Mouse (Mus musculus) embryonic facial prominence, embryonic 11.5 days (tissue): ENCODE results near the gene Fam107b. TPM values are rescaled to one million over a fixed set of nuclear protein-coding genes. Genes with fewer than 3 reads are reported as not detected.

Experiments used
- ATAC-seq: fragments of 200-750 bp; cut with Nextera tagmentation; replicated peaks from 2 replicates; pipeline ENCODE4 v1.8.0; 2017; ENCODE audit warnings: low read depth; ENCODE audit not compliant: insufficient number of reproducible peaks, low FRiP score, low TSS enrichment
- DNase-seq: peaks from one replicate; pipeline ENCODE4 v3.0.0-alpha.2; 2015; ENCODE audit warnings: low spot score
- H3K27ac ChIP-seq: fragments of 300-500 bp; sonication (generic); replicated peaks from 2 replicates; pipeline ENCODE4 v1.5.1; 2014; ENCODE audit warnings: mild to moderate bottlenecking, low read depth, low read length, control low read depth
- H3K27me3 ChIP-seq: fragments of 300-500 bp; sonication (generic); 2 replicates; pipeline ENCODE4 v1.6.1; 2014; ENCODE audit warnings: mild to moderate bottlenecking, low read length, moderate library complexity, mixed read lengths; ENCODE audit not compliant: control insufficient read depth, insufficient read depth
- H3K36me3 ChIP-seq: fragments of 300-500 bp; sonication (generic); replicated peaks from 2 replicates; pipeline ENCODE4 v1.6.1; 2014; ENCODE audit warnings: low read depth, mild to moderate bottlenecking, low read length, moderate library complexity, mixed read lengths; ENCODE audit not compliant: control insufficient read depth, insufficient read depth
- H3K4me1 ChIP-seq: fragments of 300-500 bp; sonication (generic); 2 replicates; pipeline ENCODE4 v1.6.1; 2014; ENCODE audit warnings: low read length, mixed read lengths; ENCODE audit not compliant: control insufficient read depth, insufficient read depth
- H3K4me2 ChIP-seq: fragments of 300-500 bp; sonication (generic); 2 replicates; pipeline ENCODE4 v1.6.1; 2014; ENCODE audit warnings: low read depth, mild to moderate bottlenecking, control low read depth, low read length, moderate library complexity
- H3K4me3 ChIP-seq: fragments of 300-500 bp; sonication (generic); 2 replicates; pipeline ENCODE4 v1.5.1; 2014; ENCODE audit warnings: low read depth, low read length, control low read depth
- H3K9ac ChIP-seq: fragments of 300-500 bp; sonication (generic); replicated peaks from 2 replicates; pipeline ENCODE4 v1.6.1; 2014; ENCODE audit warnings: mild to moderate bottlenecking, control low read depth, low read length
- H3K9me3 ChIP-seq: fragments of 300-500 bp; sonication (generic); replicated peaks from 2 replicates; pipeline ENCODE4 v1.6.1; 2016; ENCODE audit warnings: mild to moderate bottlenecking, low read length, inconsistent platforms, mixed read lengths; ENCODE audit not compliant: control insufficient read depth
- WGBS: fragments of 180-500 bp; shearing (Covaris S2); extraction: QIAGEN DNeasy Blood & Tissue Kit; methylation state at CpG from one replicate; pipeline ENCODE4 v1.1.7; 2014; 5-methylcytosine and 5-hydroxymethylcytosine counted together
- polyA plus RNA-seq: library from polyadenylated mRNA; unstranded; fragments of >200 nt; fragmentation: Nextera tagmentation; extraction: Ambion mirVana; gene quantifications from 2 replicates; pipeline ENCODE4 v1.2.1, GENCODE M21; 2014

Fam107b gene
- polyA plus RNA-seq, 1 experiment from 2014 or later: 79.4 TPM

- H3K9me3 ChIP-seq: no peaks in the 10 kb centered on the region
- DNase-seq (no peak), ATAC-seq (no peak)
- WGBS: 79% methylated on average over 9 of the region's 9 CpGs
- no peaks in the 10 kb centered on the region for H3K36me3 ChIP-seq
- no peaks in the 10 kb centered on the region for H3K4me1 ChIP-seq
- no peak overlapping the region for H3K27ac ChIP-seq
- H3K4me2 ChIP-seq: no peak overlapping the region
- H3K4me3 ChIP-seq: no peak overlapping the region
- H3K27me3 ChIP-seq: no peaks in the 10 kb centered on the region
- no peak overlapping the region for H3K9ac ChIP-seq
Observed at GRCm38 (mm10) chr2:3769786-3770318, 199.6 kb downstream of the Fam107b start.

GRCm38 (mm10) chr2:3770383-3770782 is 200.1 kb downstream of the Fam107b start:
- Histone ChIP-seq H3K9ac (no peak overlapping the region), H3K36me3 (no peaks in the 10 kb centered on the region), H3K27ac (no peak overlapping the region), H3K4me2 (no peak overlapping the region), H3K9me3 (no peaks in the 10 kb centered on the region), H3K4me1 (no peaks in the 10 kb centered on the region), H3K27me3 (no peaks in the 10 kb centered on the region), H3K4me3 (no peak overlapping the region)
- ATAC-seq: no peak
- 79% methylated on average over 2 of the region's 2 CpGs for WGBS
- no peak for DNase-seq

- Histone ChIP-seq H3K4me2 (no peak overlapping the region), H3K27ac (no peak overlapping the region), H3K4me1 (no peaks in the 10 kb centered on the region), H3K27me3 (no peaks in the 10 kb centered on the region), H3K9ac (no peak overlapping the region), H3K36me3 (no peaks in the 10 kb centered on the region), H3K4me3 (no peak overlapping the region), H3K9me3 (no peaks in the 10 kb centered on the region)
- DNase-seq (no peak), ATAC-seq (no peak)
- 92% methylated on average over 6 of the region's 6 CpGs for WGBS
Observed at GRCm38 (mm10) chr2:3771483-3771882, 201.2 kb downstream of the Fam107b start.

DNA sequence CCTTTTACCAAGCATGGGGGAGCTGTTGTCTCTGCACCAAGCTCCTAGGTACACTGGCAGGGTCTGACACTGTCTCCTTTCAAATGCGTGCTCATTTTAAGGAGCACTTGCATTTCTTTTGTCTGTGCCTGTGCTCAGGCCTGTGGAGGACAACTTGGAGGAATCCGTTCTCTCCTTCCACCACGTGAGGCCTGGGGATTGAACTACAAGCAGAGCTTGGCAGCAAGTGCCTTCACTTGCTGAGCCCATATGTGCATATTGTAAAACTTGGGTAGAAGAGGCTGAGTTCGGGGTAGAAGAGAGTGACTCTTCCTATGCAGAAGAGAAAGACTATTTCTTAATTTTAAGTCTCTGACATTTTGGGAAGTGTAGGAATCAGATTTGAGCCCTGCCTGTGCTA is 202.8 kb downstream of the Fam107b start:
- DNase-seq: no peak
- 70% methylated on average over 4 of the region's 4 CpGs for WGBS
- H3K4me3 ChIP-seq: no peak overlapping the region

DNA sequence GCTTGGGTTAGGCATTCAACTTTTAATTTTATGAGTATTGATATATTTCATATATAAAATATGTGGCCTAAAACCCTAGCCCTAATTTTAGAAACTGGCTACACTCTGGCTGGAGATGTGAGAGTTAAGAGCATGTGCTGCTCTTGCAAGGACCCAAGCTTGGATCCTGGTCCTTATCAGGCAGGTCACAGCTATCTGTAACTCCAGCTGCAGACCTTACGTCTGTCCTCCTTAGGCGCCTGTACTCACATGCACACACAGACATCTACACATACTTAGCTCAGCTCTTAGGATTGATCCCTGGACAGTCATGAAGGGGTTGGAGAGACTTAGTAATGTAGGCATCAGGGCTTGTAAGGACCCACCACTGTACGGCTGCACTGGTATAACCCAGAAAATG is 205.3 kb downstream of the Fam107b start:
- no peaks in the 10 kb centered on the region for H3K9me3 ChIP-seq
- H3K4me2 ChIP-seq: no peak overlapping the region
- WGBS: 89% methylated on average over 3 of the region's 3 CpGs
- ATAC-seq (no peak), DNase-seq (no peak)
- no peak overlapping the region for H3K9ac ChIP-seq
- no peak overlapping the region for H3K4me3 ChIP-seq
- no peaks in the 10 kb centered on the region for H3K27me3 ChIP-seq
- H3K27ac ChIP-seq: no peak overlapping the region
- no peaks in the 10 kb centered on the region for H3K36me3 ChIP-seq
- H3K4me1 ChIP-seq: no peaks in the 10 kb centered on the region

More for the DNA sequence above, 202.8 kb downstream of the Fam107b start:
- Histone ChIP-seq H3K27ac (no peak overlapping the region), H3K36me3 (no peaks in the 10 kb centered on the region), H3K9ac (no peak overlapping the region), H3K4me2 (no peak overlapping the region), H3K27me3 (no peaks in the 10 kb centered on the region), H3K9me3 (no peaks in the 10 kb centered on the region), H3K4me1 (no peaks in the 10 kb centered on the region)
- no peak for ATAC-seq

DNA sequence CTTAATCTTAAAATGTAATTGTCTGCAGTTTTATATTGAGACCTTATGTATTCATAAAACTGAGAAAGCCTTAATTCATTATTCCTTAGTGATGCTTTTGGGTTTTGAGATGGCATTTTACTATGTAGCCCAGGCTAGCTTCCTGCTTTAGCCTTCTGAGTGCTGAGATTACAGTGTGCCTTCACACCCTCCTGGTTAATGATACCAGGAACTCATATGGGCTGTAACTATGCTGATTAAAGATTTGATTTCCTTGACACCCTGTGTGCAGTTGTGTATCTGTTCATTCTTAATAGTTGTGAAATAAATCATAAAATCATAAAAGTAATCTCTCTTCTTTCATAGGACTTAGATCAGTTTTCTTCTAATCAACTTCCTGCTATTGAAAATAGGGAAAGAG is 205.8 kb downstream of the Fam107b start:
- H3K9me3 ChIP-seq: no peaks in the 10 kb centered on the region
- ATAC-seq (no peak), DNase-seq (no peak)
- no peaks in the 10 kb centered on the region for H3K4me1 ChIP-seq
- no peak overlapping the region for H3K4me2 ChIP-seq
- no peak overlapping the region for H3K9ac ChIP-seq
- no peak overlapping the region for H3K27ac ChIP-seq
- no peaks in the 10 kb centered on the region for H3K36me3 ChIP-seq
- no peaks in the 10 kb centered on the region for H3K27me3 ChIP-seq
- no peak overlapping the region for H3K4me3 ChIP-seq

GRCm38 (mm10) chr2:3777696-3778095 is 207.4 kb downstream of the Fam107b start:
- H3K4me2 ChIP-seq: no peak overlapping the region
- ATAC-seq: no peak
- no peaks in the 10 kb centered on the region for H3K36me3 ChIP-seq
- no peaks in the 10 kb centered on the region for H3K27me3 ChIP-seq
- no peak overlapping the region for H3K27ac ChIP-seq
- no peak overlapping the region for H3K4me3 ChIP-seq
- no peaks in the 10 kb centered on the region for H3K4me1 ChIP-seq
- WGBS: 89% methylated on average over 6 of the region's 6 CpGs
- no peak for DNase-seq
- no peak overlapping the region for H3K9ac ChIP-seq
- no peaks in the 10 kb centered on the region for H3K9me3 ChIP-seq

DNA sequence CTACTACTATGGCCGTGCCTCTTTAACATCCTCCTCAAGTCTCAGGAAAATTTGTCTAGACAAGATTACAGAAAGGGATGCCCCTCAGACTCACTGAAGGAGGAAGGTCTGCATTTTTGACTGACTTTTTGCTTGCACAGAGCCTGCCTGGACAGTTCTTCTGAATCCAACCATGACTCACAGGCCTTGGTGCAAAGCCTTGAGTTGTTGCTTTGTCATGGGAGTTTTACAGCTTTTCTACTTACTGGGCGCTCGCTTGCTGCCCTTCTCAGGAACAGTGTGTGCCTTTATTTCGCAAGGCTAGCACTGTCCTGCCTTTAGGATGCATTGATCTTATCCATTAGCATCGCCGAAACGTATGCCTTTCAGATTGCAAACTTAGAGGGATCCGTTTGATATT is 215.3 kb downstream of the Fam107b start:
- Histone ChIP-seq H3K9me3 (no peaks in the 10 kb centered on the region), H3K27ac (no peak overlapping the region), H3K4me3 (no peak overlapping the region), H3K4me1 (no peaks in the 10 kb centered on the region), H3K9ac (no peak overlapping the region), H3K27me3 (no peaks in the 10 kb centered on the region), H3K36me3 (no peaks in the 10 kb centered on the region), H3K4me2 (no peak overlapping the region)
- WGBS: 89% methylated on average over 8 of the region's 8 CpGs
- no peak for ATAC-seq
- DNase-seq: no peak
